Mouse (Mus musculus): ENCODE measurements around the gene Rtp1. TPM values are rescaled to one million over a fixed set of nuclear protein-coding genes. Genes with fewer than 3 reads are reported as not detected.

Rtp1 gene
- polyA plus RNA-seq, 1 experiment from 2014 or later, result not detected

GRCm38 (mm10) chr16:23417456-23418240, 11.3 kb upstream of the Rtp1 start:
- WGBS, result 79% methylated on average over 13 of the region's 13 CpGs
- no peak for ATAC-seq (ENCODE audit: insufficient number of reproducible peaks, low FRiP score)
- Histone ChIP-seq H3K27ac (ENCODE audit: poor library complexity, severe bottlenecking) (no peak overlapping the region), H3K36me3 (no peaks in the 10 kb centered on the region), H3K9ac (no peak overlapping the region), H3K4me3 (no peak overlapping the region), H3K27me3 (replicated peaks) (0 out of 2 replicates have a peak, but pooled peaks cover 3% of the 10 kb centered on the region), H3K4me1 (replicated peaks) (peaks cover 10% of the 10 kb centered on the region), H3K4me2 (no peak overlapping the region), H3K9me3 (replicated peaks) (no peaks in the 10 kb centered on the region)

GRCm38 (mm10) chr16:23419565-23420085, 9.3 kb upstream of the Rtp1 start:
- Histone ChIP-seq H3K4me3 (no peak overlapping the region), H3K4me2 (no peak overlapping the region), H3K9me3 (replicated peaks) (no peaks in the 10 kb centered on the region), H3K27ac (ENCODE audit: poor library complexity, severe bottlenecking) (no peak overlapping the region), H3K36me3 (no peaks in the 10 kb centered on the region), H3K9ac (no peak overlapping the region), H3K27me3 (replicated peaks) (0 out of 2 replicates have a peak, but pooled peaks cover 3% of the 10 kb centered on the region), H3K4me1 (replicated peaks) (peaks cover 10% of the 10 kb centered on the region)
- no peak for ATAC-seq (ENCODE audit: insufficient number of reproducible peaks, low FRiP score)
- 81% methylated on average over 8 of the region's 8 CpGs for WGBS

GRCm38 (mm10) chr16:23423825-23424224, 5.1 kb upstream of the Rtp1 start:
- no peak overlapping the region for H3K4me2 ChIP-seq
- no peaks in the 10 kb centered on the region for H3K9me3 ChIP-seq (replicated peaks)
- H3K4me3 ChIP-seq, result no peak overlapping the region
- no peak overlapping the region for H3K9ac ChIP-seq
- H3K36me3 ChIP-seq, result no peaks in the 10 kb centered on the region
- WGBS, result 60% methylated on average over 5 of the region's 5 CpGs
- no peaks in the 10 kb centered on the region for H3K4me1 ChIP-seq (replicated peaks)
- no peaks in the 10 kb centered on the region; the same call in 1 of the 2 replicates for H3K27me3 ChIP-seq (replicated peaks)
- no peak for ATAC-seq (ENCODE audit: insufficient number of reproducible peaks, low FRiP score)
- H3K27ac ChIP-seq (ENCODE audit: poor library complexity, severe bottlenecking), result no peak overlapping the region

DNA sequence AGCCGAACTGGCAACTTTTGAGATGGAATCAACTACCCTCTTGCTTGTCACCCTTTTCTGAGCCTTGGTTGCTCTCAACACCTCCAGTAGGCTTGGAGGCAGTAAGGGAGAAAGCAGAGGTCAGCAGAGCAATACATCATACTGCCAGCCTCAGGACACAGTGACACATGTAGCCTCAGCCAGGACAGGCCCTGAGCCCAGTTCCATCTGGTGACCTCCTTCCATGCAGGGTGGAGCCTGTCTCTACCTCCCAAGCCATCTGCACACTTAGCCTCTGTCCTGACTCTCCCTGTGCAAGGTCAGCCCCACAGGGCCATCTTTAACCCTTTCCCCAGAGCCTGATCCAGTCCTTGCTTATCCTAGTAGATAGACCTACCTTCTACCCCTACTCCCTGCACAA, 1.2 kb upstream of the Rtp1 start:
- no peak for ATAC-seq (ENCODE audit: insufficient number of reproducible peaks, low FRiP score)
- H3K9me3 ChIP-seq (replicated peaks), result no peaks in the 10 kb centered on the region
- no peaks in the 10 kb centered on the region; the same call in 1 of the 2 replicates for H3K27me3 ChIP-seq (replicated peaks)
- H3K36me3 ChIP-seq, result no peaks in the 10 kb centered on the region
- H3K4me2 ChIP-seq, result no peak overlapping the region
- no peaks in the 10 kb centered on the region for H3K4me1 ChIP-seq (replicated peaks)
- no peak overlapping the region for H3K4me3 ChIP-seq
- H3K27ac ChIP-seq (ENCODE audit: poor library complexity, severe bottlenecking), result no peak overlapping the region
- WGBS, result 75% methylated on average over 1 of the region's 1 CpGs
- H3K9ac ChIP-seq, result no peak overlapping the region

- Histone ChIP-seq H3K9me3 (replicated peaks) (no peaks in the 10 kb centered on the region), H3K4me1 (replicated peaks) (no peaks in the 10 kb centered on the region), H3K4me2 (no peak overlapping the region), H3K36me3 (no peaks in the 10 kb centered on the region), H3K4me3 (no peak overlapping the region), H3K27ac (ENCODE audit: poor library complexity, severe bottlenecking) (no peak overlapping the region), H3K9ac (no peak overlapping the region), H3K27me3 (replicated peaks) (no peaks in the 10 kb centered on the region; the same call in 1 of the 2 replicates)
- ATAC-seq (ENCODE audit: insufficient number of reproducible peaks, low FRiP score), result no peak
- 83% methylated on average over 8 of the region's 8 CpGs for WGBS
These were observed 1.1 kb downstream of the Rtp1 start for GRCm38 (mm10) chr16:23429991-23430390.

GRCm38 (mm10) chr16:23437404-23438166, 8.7 kb downstream of the Rtp1 start:
- no peak overlapping the region for H3K4me2 ChIP-seq
- no peaks in the 10 kb centered on the region for H3K4me1 ChIP-seq (replicated peaks)
- H3K27ac ChIP-seq (ENCODE audit: poor library complexity, severe bottlenecking), result no peak overlapping the region
- H3K4me3 ChIP-seq, result no peak overlapping the region
- 64% methylated on average over 12 of the region's 12 CpGs for WGBS
- ATAC-seq (ENCODE audit: insufficient number of reproducible peaks, low FRiP score), result no peak
- no peaks in the 10 kb centered on the region for H3K36me3 ChIP-seq
- H3K27me3 ChIP-seq (replicated peaks), result no peaks in the 10 kb centered on the region
- no peak overlapping the region for H3K9ac ChIP-seq
- no peaks in the 10 kb centered on the region; the same call in 1 of the 2 replicates for H3K9me3 ChIP-seq (replicated peaks)

DNA sequence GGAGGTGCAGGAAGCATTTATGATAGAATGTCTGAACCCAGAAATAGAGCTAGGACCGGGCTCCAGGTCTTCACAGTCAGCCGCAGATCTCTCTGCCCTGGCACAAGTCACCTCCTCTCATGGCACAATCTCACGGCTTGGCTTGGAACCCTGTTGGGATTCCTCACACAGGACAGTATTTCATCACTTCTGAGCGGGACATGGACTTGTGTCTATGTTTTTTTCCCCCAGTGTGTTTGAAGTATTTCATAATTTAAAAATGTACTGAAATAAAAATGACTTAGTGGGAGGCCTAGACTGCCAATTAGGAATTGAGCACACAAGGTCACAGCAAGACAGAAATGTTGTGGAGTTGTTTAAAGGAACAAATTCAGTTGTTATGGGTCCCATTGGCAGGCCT, 15.3 kb downstream of the Rtp1 start:
- Histone ChIP-seq H3K27ac (ENCODE audit: poor library complexity, severe bottlenecking) (no peak overlapping the region), H3K36me3 (no peaks in the 10 kb centered on the region), H3K4me3 (no peak overlapping the region), H3K9ac (no peak overlapping the region), H3K4me2 (no peak overlapping the region), H3K4me1 (replicated peaks) (no peaks in the 10 kb centered on the region), H3K27me3 (replicated peaks) (no peaks in the 10 kb centered on the region), H3K9me3 (replicated peaks) (no peaks in the 10 kb centered on the region; the same call in 1 of the 2 replicates)
- no peak for ATAC-seq (ENCODE audit: insufficient number of reproducible peaks, low FRiP score)
- WGBS, result 83% methylated on average over 4 of the region's 4 CpGs

DNA sequence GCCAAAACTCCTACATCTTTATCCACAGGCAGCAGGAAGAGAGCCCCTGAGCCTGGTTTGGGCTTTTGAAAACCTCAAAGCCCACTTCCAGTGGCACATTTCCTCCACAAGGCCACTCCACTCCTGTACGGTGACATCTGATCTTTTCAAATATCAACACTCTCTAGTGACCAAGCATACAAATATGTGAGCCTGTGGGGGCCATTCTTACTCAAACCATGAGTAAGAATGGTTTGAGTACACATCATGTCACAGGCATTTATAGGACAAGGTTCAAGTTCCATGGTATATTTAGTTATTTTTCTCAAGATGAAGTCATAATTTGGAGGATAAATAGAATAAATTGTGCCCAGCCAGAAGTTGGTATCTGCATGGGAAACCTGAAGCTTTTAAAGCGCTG, 21.0 kb downstream of the Rtp1 start:
- no peak for ATAC-seq (ENCODE audit: insufficient number of reproducible peaks, low FRiP score)
- Histone ChIP-seq H3K9ac (no peak overlapping the region), H3K27me3 (replicated peaks) (no peaks in the 10 kb centered on the region; the same call in 1 of the 2 replicates), H3K27ac (ENCODE audit: poor library complexity, severe bottlenecking) (no peak overlapping the region), H3K9me3 (replicated peaks) (no peaks in the 10 kb centered on the region), H3K4me2 (no peak overlapping the region), H3K36me3 (no peaks in the 10 kb centered on the region), H3K4me1 (replicated peaks) (peaks cover 4% of the 10 kb centered on the region; the same call in 1 of the 2 replicates), H3K4me3 (no peak overlapping the region)
- WGBS, result 54% methylated on average over 2 of the region's 2 CpGs

- Histone ChIP-seq H3K27ac (ENCODE audit: poor library complexity, severe bottlenecking) (no peak overlapping the region), H3K4me2 (no peak overlapping the region), H3K4me3 (no peak overlapping the region), H3K36me3 (no peaks in the 10 kb centered on the region), H3K9me3 (replicated peaks) (no peaks in the 10 kb centered on the region), H3K27me3 (replicated peaks) (no peaks in the 10 kb centered on the region; the same call in 1 of the 2 replicates), H3K9ac (no peak overlapping the region), H3K4me1 (replicated peaks) (peaks cover 4% of the 10 kb centered on the region; the same call in 1 of the 2 replicates)
- 86% methylated on average over 4 of the region's 4 CpGs for WGBS
- no peak for ATAC-seq (ENCODE audit: insufficient number of reproducible peaks, low FRiP score)
These were observed 21.9 kb downstream of the Rtp1 start for GRCm38 (mm10) chr16:23450816-23451215.

DNA sequence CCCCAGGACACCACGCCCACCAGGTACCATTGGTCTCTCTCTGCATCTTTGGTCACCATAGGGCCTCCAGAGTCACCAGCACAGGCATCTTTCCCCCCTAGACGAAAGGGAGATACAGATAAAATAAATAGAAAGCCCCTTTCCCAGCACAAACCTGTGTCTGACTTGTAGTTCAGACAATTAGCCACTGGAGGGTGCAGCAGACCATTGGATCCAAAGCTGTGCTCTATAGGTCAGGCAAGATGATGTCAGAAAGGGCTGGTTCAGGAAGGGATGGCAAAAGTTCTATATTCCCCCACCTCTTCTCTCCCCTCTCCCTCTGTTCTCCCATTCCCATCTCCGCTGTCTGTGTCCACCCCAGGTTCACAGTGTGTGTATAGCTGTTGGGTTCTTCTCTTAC, 23.5 kb downstream of the Rtp1 start:
- H3K9ac ChIP-seq, result no peak overlapping the region
- H3K4me1 ChIP-seq (replicated peaks), result peaks cover 12% of the 10 kb centered on the region
- no peak overlapping the region for H3K4me2 ChIP-seq
- peaks cover 3% of the 10 kb centered on the region; the same call in 1 of the 2 replicates for H3K27me3 ChIP-seq (replicated peaks)
- no peak overlapping the region for H3K27ac ChIP-seq (ENCODE audit: poor library complexity, severe bottlenecking)
- no peaks in the 10 kb centered on the region for H3K9me3 ChIP-seq (replicated peaks)
- WGBS, result 17% methylated on average over 3 of the region's 3 CpGs
- no peak for ATAC-seq (ENCODE audit: insufficient number of reproducible peaks, low FRiP score)
- no peaks in the 10 kb centered on the region for H3K36me3 ChIP-seq
- H3K4me3 ChIP-seq, result no peak overlapping the region

DNA sequence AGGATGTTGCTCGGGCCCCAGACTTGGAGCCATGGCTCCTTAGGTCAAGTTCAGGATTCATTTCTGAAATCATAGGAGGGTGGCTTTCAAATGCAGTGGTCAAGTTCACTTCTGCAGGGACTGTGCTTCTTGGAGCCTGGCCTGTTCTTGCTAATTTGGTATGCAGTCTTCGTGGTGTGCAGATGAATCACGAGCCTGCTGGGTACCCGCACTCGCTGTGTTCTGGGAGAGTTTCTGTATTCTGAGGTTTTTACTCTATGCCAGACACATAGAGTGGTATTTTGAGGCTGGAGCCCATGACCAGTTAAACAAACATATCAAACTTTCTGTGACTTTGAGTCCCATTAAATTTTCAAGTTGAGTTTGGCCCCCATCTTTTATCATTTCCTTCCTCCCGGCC, 25.4 kb downstream of the Rtp1 start:
- ATAC-seq (ENCODE audit: insufficient number of reproducible peaks, low FRiP score), result no peak
- Histone ChIP-seq H3K4me2 (no peak overlapping the region), H3K27me3 (replicated peaks) (peaks cover 3% of the 10 kb centered on the region; the same call in 1 of the 2 replicates), H3K4me3 (no peak overlapping the region), H3K9ac (no peak overlapping the region), H3K9me3 (replicated peaks) (no peaks in the 10 kb centered on the region), H3K27ac (ENCODE audit: poor library complexity, severe bottlenecking) (no peak overlapping the region), H3K4me1 (replicated peaks) (peaks cover 12% of the 10 kb centered on the region), H3K36me3 (no peaks in the 10 kb centered on the region)
- whole genome bisulfite sequencing, result 82% methylated on average over 6 of the region's 6 CpGs
